8 mouse cellular contexts compared by ENCODE assay signal in genomic region chr6:108658416-108659201, GRCm38 (mm10). TPM values are rescaled to one million over a fixed set of nuclear protein-coding genes. Genes with fewer than 3 reads are reported as not detected.
DNase-seq lines count a peak whose midpoint lies in the region; ATAC-seq and TF ChIP-seq lines count a peak whose summit lies in the region.

No protein-coding gene starts in this region.

- peaks cover 12% of the 10 kb centered on the region for H3K4me1 ChIP-seq in midbrain, embryonic 16.5 days (ENCODE audit: control insufficient read depth, insufficient read depth, low read length)
- H3K4me1 ChIP-seq in stomach, postnatal 0 days (replicated peaks; ENCODE audit: control insufficient read depth, insufficient read depth): no peaks in the 10 kb centered on the region

- no peak for TF ChIP-seq CTCF in stomach, postnatal 0 days (IDR thresholded peaks at IDR 0.05; ENCODE audit: low read depth)

- H3K27ac ChIP-seq in midbrain, embryonic 16.5 days (ENCODE audit: low read length): peak overlapping the region; percentile 87
- peak overlapping the region; percentile 99 for H3K27ac ChIP-seq in stomach, postnatal 0 days (replicated peaks)

- peak overlapping the region; percentile 69 for H3K9ac ChIP-seq in midbrain, embryonic 16.5 days (ENCODE audit: low read depth, low read length)
- H3K9ac ChIP-seq in stomach, postnatal 0 days (ENCODE audit: low read length): peak overlapping the region; percentile 73

- peak overlapping the region; percentile 58 for H3K4me3 ChIP-seq in midbrain, embryonic 16.5 days (ENCODE audit: low read depth, low read length)
- H3K4me3 ChIP-seq in stomach, postnatal 0 days (ENCODE audit: low read depth, low read length): peak overlapping the region; percentile 72

- no peaks in the 10 kb centered on the region for H3K9me3 ChIP-seq in midbrain, embryonic 16.5 days (replicated peaks; ENCODE audit: control insufficient read depth, low read length, poor library complexity, severe bottlenecking)
- H3K9me3 ChIP-seq in stomach, postnatal 0 days (ENCODE audit: control insufficient read depth, low read length): no peaks in the 10 kb centered on the region

- H3K27me3 ChIP-seq in midbrain, embryonic 16.5 days (ENCODE audit: control insufficient read depth, insufficient read depth, low read depth, low read length): no peaks in the 10 kb centered on the region; the same call in 1 of the 2 replicates
- H3K27me3 ChIP-seq in stomach, postnatal 0 days (ENCODE audit: control insufficient read depth, insufficient read depth, low read length): no peaks in the 10 kb centered on the region

- H3K36me3 ChIP-seq in midbrain, embryonic 16.5 days (ENCODE audit: control insufficient read depth, insufficient read depth, low read length): no peaks in the 10 kb centered on the region
- H3K36me3 ChIP-seq in stomach, postnatal 0 days (ENCODE audit: control insufficient read depth, insufficient read depth, low read length): no peaks in the 10 kb centered on the region

- 2% methylated on average over 31 of the region's 31 CpGs for WGBS in midbrain, embryonic 16.5 days
- WGBS in stomach, postnatal 0 days: 6% methylated on average over 31 of the region's 31 CpGs

- ATAC-seq in midbrain, embryonic 16.5 days: peak; percentile 0; the same call in 1 of the 2 replicates
- no peak for ATAC-seq in stomach, postnatal 0 days (ENCODE audit: low FRiP score, low TSS enrichment)

- peak overlapping the region; percentile 92 for H3K4me2 ChIP-seq in midbrain, embryonic 16.5 days (ENCODE audit: low read length)
- peak overlapping the region; percentile 82 for H3K4me2 ChIP-seq in stomach, postnatal 0 days (replicated peaks; ENCODE audit: low read depth)

- no peak for TF ChIP-seq EP300 in stomach, postnatal 0 days (optimal IDR thresholded peaks at IDR 0.05)

- DNase-seq in R1 (ENCODE audit: low read depth, low spot score): peak; percentile 80
- DNase-seq in cerebellum, adult 9-10 months: peak; percentile 86
- peak; percentile 65 for DNase-seq in gastrocnemius, postnatal 25 days
- peak; percentile 82 for DNase-seq in induced T-regulatory cell, adult 2 months (ENCODE audit: low read depth)
- DNase-seq in liver: peak; percentile 44
- DNase-seq in stomach, postnatal 0 days (ENCODE audit: low spot score): peak; percentile 79
- DNase-seq in layer of hippocampus, adult 9-11 months: no peak

RNA-seq across cellular contexts. Expression of gene Bhlhe40, which starts 1.8 kb away (rescaled TPM):
- total RNA-seq in gastrocnemius, postnatal 25 days (2021): 10 to 100 TPM; 61.9 to 69.2 TPM
- polyA plus RNA-seq in midbrain, embryonic 16.5 days (2015; fragmentation: Nextera tagmentation; extraction: Ambion mirVana): 6.6 and 7.8 TPM in 2 replicates
- polyA plus RNA-seq in stomach, postnatal 0 days (2015; fragmentation: Nextera tagmentation; extraction: Ambion mirVana): 24.8 and 28.7 TPM in 2 replicates
